Mouse (Mus musculus): Measurements from ENCODE around the gene Ptpn14. TPM values are rescaled to one million over a fixed set of nuclear protein-coding genes. Genes with fewer than 3 reads are reported as not detected.

Ptpn14 gene
- polyA plus RNA-seq, 1 experiment from 2014 or later: 1.1 TPM

DNA sequence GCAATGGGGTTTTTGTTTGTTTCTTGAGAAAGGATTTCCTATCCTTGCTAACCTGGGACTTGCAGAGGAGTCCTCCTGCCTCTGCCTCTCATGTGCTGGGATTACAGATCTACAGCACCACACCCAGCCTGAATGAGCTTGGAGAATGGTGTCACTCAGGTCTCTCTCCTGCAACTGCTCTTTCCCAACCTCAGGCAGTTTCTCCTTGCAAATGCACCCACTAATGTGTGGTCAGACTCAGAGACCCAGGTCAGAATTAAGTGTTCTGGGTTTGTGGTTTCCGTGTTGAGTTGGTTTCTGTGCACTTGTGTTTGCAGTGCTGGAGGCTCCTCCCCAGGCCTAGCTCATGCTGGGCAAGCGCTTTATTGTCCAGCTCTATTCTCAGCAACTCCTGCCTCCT, 33.7 kb upstream of the Ptpn14 start:
- Histone ChIP-seq H3K4me1 (ENCODE audit: control insufficient read depth, insufficient read depth, low read length) (peaks cover 4% of the 10 kb centered on the region; the same call in 1 of the 2 replicates), H3K9ac (ENCODE audit: low read length) (no peak overlapping the region), H3K9me3 (replicated peaks; ENCODE audit: control insufficient read depth, low read length) (no peaks in the 10 kb centered on the region), H3K27me3 (replicated peaks; ENCODE audit: control insufficient read depth, insufficient read depth, low read length) (no peaks in the 10 kb centered on the region), H3K27ac (ENCODE audit: low read depth, low read length) (no peak overlapping the region), H3K4me3 (ENCODE audit: low read depth, low read length) (no peak overlapping the region), H3K36me3 (ENCODE audit: control insufficient read depth, insufficient read depth, low read length) (no peaks in the 10 kb centered on the region), H3K4me2 (ENCODE audit: low read length) (no peak overlapping the region)
- WGBS: 93% methylated on average over 2 of the region's 2 CpGs
- ATAC-seq: no peak
- DNase-seq (ENCODE audit: low spot score): no peak

DNA sequence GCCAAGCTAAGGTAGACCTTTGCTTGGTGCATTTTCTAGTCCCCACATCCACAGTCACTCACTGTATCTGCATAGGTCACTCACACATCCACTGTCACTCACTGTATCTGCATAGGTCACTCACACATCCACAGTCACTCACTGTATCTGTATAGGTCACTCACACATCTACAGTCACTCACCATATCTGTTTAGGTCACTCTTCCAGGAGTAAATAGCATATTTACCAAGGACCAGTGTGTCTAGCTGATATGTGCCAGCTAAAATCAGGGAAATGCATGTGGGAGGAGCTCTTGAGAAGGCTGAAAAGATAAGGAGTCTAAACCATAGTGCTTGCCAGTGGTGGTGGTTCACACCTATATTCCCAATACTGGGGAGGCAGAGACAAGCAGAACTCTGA, 32.7 kb upstream of the Ptpn14 start:
- no peak overlapping the region for H3K4me2 ChIP-seq (ENCODE audit: low read length)
- no peak overlapping the region for H3K9ac ChIP-seq (ENCODE audit: low read length)
- no peaks in the 10 kb centered on the region for H3K9me3 ChIP-seq (replicated peaks; ENCODE audit: control insufficient read depth, low read length)

DNA sequence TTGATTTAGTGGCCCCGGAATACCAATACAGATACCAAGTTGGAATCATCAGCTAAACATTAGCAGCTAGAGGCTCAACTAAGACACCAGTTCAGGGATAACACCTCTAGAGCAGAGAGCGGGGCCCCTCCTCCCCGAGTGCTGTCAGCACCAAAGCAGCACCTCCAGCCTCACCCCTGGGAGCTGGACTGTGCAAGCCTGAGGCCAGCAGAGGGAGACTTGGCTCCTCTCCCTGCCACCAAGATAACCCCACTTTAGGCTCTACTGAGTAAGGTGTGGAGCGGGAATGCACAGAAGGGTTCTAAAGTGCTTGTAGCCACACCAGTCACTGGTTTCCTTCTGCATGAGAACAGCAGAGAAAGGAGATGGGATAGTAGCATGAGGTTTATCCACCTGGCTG, 29.7 kb upstream of the Ptpn14 start:
- no peak for ATAC-seq

More for the DNA sequence above, 32.7 kb upstream of the Ptpn14 start:
- Histone ChIP-seq H3K4me3 (ENCODE audit: low read depth, low read length) (no peak overlapping the region), H3K27ac (ENCODE audit: low read depth, low read length) (no peak overlapping the region), H3K36me3 (ENCODE audit: control insufficient read depth, insufficient read depth, low read length) (no peaks in the 10 kb centered on the region), H3K27me3 (replicated peaks; ENCODE audit: control insufficient read depth, insufficient read depth, low read length) (no peaks in the 10 kb centered on the region), H3K4me1 (ENCODE audit: control insufficient read depth, insufficient read depth, low read length) (no peaks in the 10 kb centered on the region)
- ATAC-seq: no peak
- DNase-seq (ENCODE audit: low spot score): no peak

DNA sequence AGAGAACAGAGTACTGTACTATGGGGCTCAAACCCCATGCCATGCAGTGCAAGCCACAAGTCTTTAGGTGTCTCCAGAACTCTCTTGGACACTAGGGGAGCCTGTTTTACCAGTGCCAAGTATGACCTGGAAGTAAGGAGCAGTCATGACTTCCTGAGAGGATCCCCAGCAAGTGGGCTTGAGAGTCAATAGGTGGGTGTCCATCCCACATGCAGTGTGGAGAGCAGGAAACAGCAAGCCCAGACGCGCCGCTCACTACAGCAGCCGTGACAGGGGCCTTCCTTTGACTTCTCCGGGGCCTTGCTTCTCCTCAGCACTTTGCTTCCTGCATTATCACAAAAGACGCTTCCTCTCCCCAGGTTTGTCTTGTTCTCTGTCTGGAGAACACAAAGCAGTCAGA, 27.9 kb upstream of the Ptpn14 start:
- Histone ChIP-seq H3K4me2 (ENCODE audit: low read length) (no peak overlapping the region), H3K27me3 (replicated peaks; ENCODE audit: control insufficient read depth, insufficient read depth, low read length) (no peaks in the 10 kb centered on the region)

More for the DNA sequence above, 29.7 kb upstream of the Ptpn14 start:
- H3K4me2 ChIP-seq (ENCODE audit: low read length): no peak overlapping the region
- H3K36me3 ChIP-seq (ENCODE audit: control insufficient read depth, insufficient read depth, low read length): no peaks in the 10 kb centered on the region
- H3K4me3 ChIP-seq (ENCODE audit: low read depth, low read length): no peak overlapping the region
- H3K27ac ChIP-seq (ENCODE audit: low read depth, low read length): no peak overlapping the region
- H3K27me3 ChIP-seq (replicated peaks; ENCODE audit: control insufficient read depth, insufficient read depth, low read length): no peaks in the 10 kb centered on the region
- H3K4me1 ChIP-seq (ENCODE audit: control insufficient read depth, insufficient read depth, low read length): no peaks in the 10 kb centered on the region
- WGBS: 79% methylated on average over 4 of the region's 4 CpGs
- no peak overlapping the region for H3K9ac ChIP-seq (ENCODE audit: low read length)
- no peak for DNase-seq (ENCODE audit: low spot score)
- no peaks in the 10 kb centered on the region for H3K9me3 ChIP-seq (replicated peaks; ENCODE audit: control insufficient read depth, low read length)

DNA sequence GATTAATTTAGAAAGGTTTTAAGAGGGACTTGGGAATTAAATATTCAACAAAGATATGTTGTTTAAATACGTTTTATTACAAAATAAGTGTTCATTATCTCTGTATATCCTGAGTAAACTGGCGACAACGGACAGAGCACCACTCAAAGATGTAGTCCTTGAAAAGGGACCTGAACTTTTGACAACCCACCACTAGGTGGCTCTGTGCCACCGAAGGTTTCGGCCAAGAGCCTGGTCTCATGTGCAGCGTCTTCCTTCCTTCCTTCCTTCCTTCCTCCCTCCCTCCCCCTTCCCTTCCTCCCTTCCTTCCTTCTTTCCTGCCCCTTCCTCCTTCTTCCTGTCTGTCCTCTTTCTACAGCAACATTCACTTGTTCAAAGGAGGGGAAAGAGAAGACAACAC, 27.1 kb upstream of the Ptpn14 start:
- Histone ChIP-seq H3K36me3 (ENCODE audit: control insufficient read depth, insufficient read depth, low read length) (no peaks in the 10 kb centered on the region), H3K4me2 (ENCODE audit: low read length) (no peak overlapping the region), H3K4me3 (ENCODE audit: low read depth, low read length) (no peak overlapping the region), H3K9ac (ENCODE audit: low read length) (no peak overlapping the region), H3K4me1 (ENCODE audit: control insufficient read depth, insufficient read depth, low read length) (no peaks in the 10 kb centered on the region), H3K27me3 (replicated peaks; ENCODE audit: control insufficient read depth, insufficient read depth, low read length) (no peaks in the 10 kb centered on the region), H3K9me3 (replicated peaks; ENCODE audit: control insufficient read depth, low read length) (no peaks in the 10 kb centered on the region), H3K27ac (ENCODE audit: low read depth, low read length) (no peak overlapping the region)
- peak; percentile 88 for DNase-seq (ENCODE audit: low spot score)
- peak; percentile 76 for ATAC-seq
- under 1% methylated on average over 6 of the region's 6 CpGs for whole genome bisulfite sequencing

More for the DNA sequence above, 27.9 kb upstream of the Ptpn14 start:
- Histone ChIP-seq H3K9me3 (replicated peaks; ENCODE audit: control insufficient read depth, low read length) (no peaks in the 10 kb centered on the region), H3K27ac (ENCODE audit: low read depth, low read length) (no peak overlapping the region), H3K36me3 (ENCODE audit: control insufficient read depth, insufficient read depth, low read length) (no peaks in the 10 kb centered on the region), H3K9ac (ENCODE audit: low read length) (no peak overlapping the region), H3K4me1 (ENCODE audit: control insufficient read depth, insufficient read depth, low read length) (no peaks in the 10 kb centered on the region), H3K4me3 (ENCODE audit: low read depth, low read length) (no peak overlapping the region)
- DNase-seq (ENCODE audit: low spot score): no peak
- no peak for ATAC-seq
- WGBS: 89% methylated on average over 6 of the region's 6 CpGs

DNA sequence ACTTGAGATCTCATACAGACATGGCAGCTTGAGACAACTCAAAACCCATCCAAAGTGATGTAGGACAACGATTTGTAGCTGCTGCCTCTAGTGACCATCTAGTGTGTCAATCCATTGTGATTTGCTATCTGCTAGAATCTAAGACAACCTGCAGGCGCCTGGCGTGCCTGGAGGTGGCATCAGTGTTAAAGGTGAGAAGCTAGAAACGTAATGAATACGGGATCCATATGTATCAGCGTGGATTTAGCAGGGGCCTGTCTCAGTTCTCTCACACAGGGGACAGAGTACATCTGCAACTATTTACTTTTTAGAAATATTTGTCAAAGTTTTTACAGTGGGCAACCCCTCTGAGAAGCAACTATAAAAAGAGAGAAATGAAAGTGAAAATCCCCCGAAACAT, 24.9 kb upstream of the Ptpn14 start:
- no peaks in the 10 kb centered on the region for H3K36me3 ChIP-seq (ENCODE audit: control insufficient read depth, insufficient read depth, low read length)
- no peaks in the 10 kb centered on the region for H3K9me3 ChIP-seq (replicated peaks; ENCODE audit: control insufficient read depth, low read length)
- no peak for ATAC-seq
- H3K4me1 ChIP-seq (ENCODE audit: control insufficient read depth, insufficient read depth, low read length): no peaks in the 10 kb centered on the region
- H3K4me2 ChIP-seq (ENCODE audit: low read length): no peak overlapping the region
- no peak overlapping the region for H3K9ac ChIP-seq (ENCODE audit: low read length)
- 52% methylated on average over 7 of the region's 7 CpGs for WGBS
- no peak overlapping the region for H3K4me3 ChIP-seq (ENCODE audit: low read depth, low read length)
- no peaks in the 10 kb centered on the region for H3K27me3 ChIP-seq (replicated peaks; ENCODE audit: control insufficient read depth, insufficient read depth, low read length)
- no peak overlapping the region for H3K27ac ChIP-seq (ENCODE audit: low read depth, low read length)
- no peak for DNase-seq (ENCODE audit: low spot score)

DNA sequence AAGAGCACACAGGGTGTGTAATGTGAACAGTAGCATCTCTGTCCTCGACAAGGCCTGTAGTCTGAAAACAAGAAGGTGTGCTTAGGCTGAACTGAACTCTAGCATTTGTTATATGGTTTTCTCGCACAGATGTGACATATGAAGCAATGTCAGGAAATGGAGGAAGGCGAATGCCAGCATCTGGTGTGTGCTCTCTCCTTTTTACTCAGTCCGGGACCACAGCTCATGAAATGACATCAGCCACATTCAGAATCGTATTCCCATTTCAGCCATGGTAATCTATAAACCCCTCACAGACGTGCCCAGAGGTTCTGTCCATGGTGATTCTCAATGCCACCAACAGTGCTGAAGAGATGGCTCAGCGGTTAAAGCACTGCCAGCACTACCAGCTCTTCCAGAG, 24.5 kb upstream of the Ptpn14 start:
- DNase-seq (ENCODE audit: low spot score): no peak
- Histone ChIP-seq H3K9ac (ENCODE audit: low read length) (no peak overlapping the region), H3K4me3 (ENCODE audit: low read depth, low read length) (no peak overlapping the region), H3K27ac (ENCODE audit: low read depth, low read length) (no peak overlapping the region), H3K27me3 (replicated peaks; ENCODE audit: control insufficient read depth, insufficient read depth, low read length) (no peaks in the 10 kb centered on the region), H3K4me2 (ENCODE audit: low read length) (no peak overlapping the region), H3K36me3 (ENCODE audit: control insufficient read depth, insufficient read depth, low read length) (no peaks in the 10 kb centered on the region), H3K9me3 (replicated peaks; ENCODE audit: control insufficient read depth, low read length) (no peaks in the 10 kb centered on the region), H3K4me1 (ENCODE audit: control insufficient read depth, insufficient read depth, low read length) (no peaks in the 10 kb centered on the region)
- no peak for ATAC-seq
- 85% methylated on average over 7 of the region's 7 CpGs for WGBS

DNA sequence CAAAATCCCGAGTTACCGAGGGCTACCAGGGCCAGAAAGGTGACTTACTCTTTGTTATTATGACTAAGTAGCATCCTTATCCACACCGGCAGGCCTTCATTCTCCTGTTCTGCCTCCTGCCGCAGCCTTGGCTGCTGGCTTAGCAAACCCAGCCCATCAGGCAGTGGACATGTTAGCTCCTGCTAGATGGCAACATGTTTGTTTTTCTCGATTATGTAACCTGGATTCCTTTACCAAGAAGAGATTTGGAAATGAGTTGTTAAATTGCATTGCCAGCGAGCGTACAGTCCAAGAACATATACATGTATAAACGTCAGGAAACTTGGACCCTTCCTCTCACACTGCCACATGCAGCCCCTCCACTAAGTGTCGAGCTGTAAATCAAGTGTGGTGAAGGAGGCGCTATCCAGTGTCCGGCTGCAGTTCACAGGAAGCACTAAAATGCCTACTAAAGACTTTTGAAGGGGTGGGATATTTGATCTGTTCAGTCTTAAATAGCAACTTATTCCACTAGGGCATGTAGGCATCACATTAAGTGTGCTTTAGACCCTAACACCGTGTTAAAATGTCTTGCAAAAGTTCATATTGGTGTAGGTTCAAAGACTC, 21.9 kb upstream of the Ptpn14 start:
- WGBS: 81% methylated on average over 12 of the region's 12 CpGs
- H3K27me3 ChIP-seq (replicated peaks; ENCODE audit: control insufficient read depth, insufficient read depth, low read length): no peaks in the 10 kb centered on the region
- ATAC-seq (no peak), DNase-seq (ENCODE audit: low spot score) (no peak)
- H3K36me3 ChIP-seq (ENCODE audit: control insufficient read depth, insufficient read depth, low read length): no peaks in the 10 kb centered on the region
- no peaks in the 10 kb centered on the region for H3K4me1 ChIP-seq (ENCODE audit: control insufficient read depth, insufficient read depth, low read length)
- H3K9me3 ChIP-seq (replicated peaks; ENCODE audit: control insufficient read depth, low read length): no peaks in the 10 kb centered on the region
- H3K9ac ChIP-seq (ENCODE audit: low read length): no peak overlapping the region
- H3K4me3 ChIP-seq (ENCODE audit: low read depth, low read length): no peak overlapping the region
- no peak overlapping the region for H3K4me2 ChIP-seq (ENCODE audit: low read length)
- H3K27ac ChIP-seq (ENCODE audit: low read depth, low read length): no peak overlapping the region

DNA sequence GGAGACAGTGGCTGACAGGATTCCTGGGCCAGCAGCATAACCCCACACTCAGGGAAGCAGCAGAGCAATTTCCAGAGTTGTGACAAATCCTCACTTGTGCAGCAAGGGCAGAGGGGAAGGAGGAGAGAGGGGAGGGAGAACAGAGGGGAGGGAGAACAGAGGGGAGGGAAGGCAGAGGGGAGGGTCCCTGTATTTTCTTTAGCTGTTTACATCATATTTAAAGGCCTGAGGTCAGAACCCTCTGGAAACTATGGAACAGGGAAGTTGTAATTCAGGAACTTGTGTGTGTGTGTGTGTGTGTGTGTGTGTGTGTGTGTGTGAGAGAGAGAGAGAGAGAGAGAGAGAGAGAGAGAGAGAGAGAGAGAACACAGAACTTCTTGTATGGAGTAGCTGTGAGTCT, 21.1 kb upstream of the Ptpn14 start:
- Histone ChIP-seq H3K4me1 (ENCODE audit: control insufficient read depth, insufficient read depth, low read length) (no peaks in the 10 kb centered on the region), H3K4me3 (ENCODE audit: low read depth, low read length) (no peak overlapping the region), H3K9me3 (replicated peaks; ENCODE audit: control insufficient read depth, low read length) (no peaks in the 10 kb centered on the region), H3K27me3 (replicated peaks; ENCODE audit: control insufficient read depth, insufficient read depth, low read length) (no peaks in the 10 kb centered on the region), H3K9ac (ENCODE audit: low read length) (no peak overlapping the region), H3K36me3 (ENCODE audit: control insufficient read depth, insufficient read depth, low read length) (no peaks in the 10 kb centered on the region), H3K27ac (ENCODE audit: low read depth, low read length) (no peak overlapping the region), H3K4me2 (ENCODE audit: low read length) (no peak overlapping the region)
- DNase-seq (ENCODE audit: low spot score): no peak
- no peak for ATAC-seq
